In the genomic region with DNA sequence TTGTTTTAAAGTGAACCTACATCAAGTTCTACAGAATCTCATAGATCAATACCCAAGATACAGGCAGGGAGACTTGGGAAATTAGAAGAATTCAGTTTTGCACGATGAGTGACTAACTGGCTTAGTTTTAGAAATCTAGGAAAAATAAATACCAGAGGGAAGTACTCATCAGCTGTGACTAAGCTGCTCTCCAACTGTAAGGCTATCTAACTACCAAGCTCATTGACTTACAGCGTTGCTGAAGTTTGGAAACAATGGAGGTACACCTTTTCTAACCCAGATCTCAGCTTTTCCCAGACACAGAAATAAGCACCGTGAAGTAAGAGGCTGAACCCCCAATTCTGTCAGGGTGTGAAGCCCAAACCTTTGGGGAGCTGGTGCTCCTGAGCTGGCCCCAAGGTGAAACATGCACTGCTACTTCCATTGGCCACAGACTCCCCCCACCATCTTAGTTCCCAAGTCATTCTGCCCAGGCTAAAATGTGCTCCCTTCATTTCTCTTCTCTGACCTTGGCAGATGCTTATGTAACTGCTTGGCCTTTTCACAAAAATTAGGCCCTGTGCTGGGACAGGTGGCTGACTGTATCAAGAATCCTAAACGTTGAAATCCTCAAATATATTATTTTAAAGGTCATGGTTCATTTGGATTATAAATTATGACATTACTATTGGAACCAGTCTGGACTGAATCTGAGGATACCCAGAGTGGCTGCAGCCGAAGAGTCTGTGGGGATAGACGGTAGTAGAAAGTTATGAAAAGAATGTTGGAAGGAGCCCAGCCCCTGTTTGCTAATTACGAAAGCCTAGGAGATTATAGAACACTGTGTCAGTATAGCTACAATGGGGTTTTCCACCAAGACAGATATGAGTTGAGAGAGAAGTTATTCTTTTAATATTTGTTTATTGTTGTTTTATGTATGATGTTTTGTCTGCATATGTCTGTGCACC, we compare ENCODE assay signal across 15 mouse cellular contexts. TPM values are rescaled to one million over a fixed set of nuclear protein-coding genes. Genes with fewer than 3 reads are reported as not detected.
DNase-seq lines count a peak whose midpoint lies in the region; ATAC-seq and TF ChIP-seq lines count a peak whose summit lies in the region.
"Had no signal": no experiment of that assay in that cellular context is flagged by ENCODE, and none has a peak within 500 bp of the region (broad histone marks: within the 10 kb centered on the region; RNA-seq: fewer than 3 reads in every experiment).

No protein-coding gene starts in this region.

- H3K27me3 ChIP-seq in heart, embryonic 16.5 days (ENCODE audit: control insufficient read depth, insufficient read depth, low read length) = no peaks in the 10 kb centered on the region
- H3K27me3 ChIP-seq in myocyte (ENCODE audit: control insufficient read depth, insufficient read depth, insufficient read length) = no peaks in the 10 kb centered on the region
- no peaks in the 10 kb centered on the region for H3K27me3 ChIP-seq in intestine, postnatal 0 days (replicated peaks; ENCODE audit: control insufficient read depth, insufficient read depth, low read length)
- H3K27me3 ChIP-seq: forebrain, embryonic 13.5 days; limb, embryonic 15.5 days had no signal

- no peak overlapping the region for H3K4me3 ChIP-seq in lung, adult 2 months (replicated peaks; ENCODE audit: extremely low read depth, low read depth, low read length)
- H3K4me3 ChIP-seq in heart, embryonic 16.5 days (ENCODE audit: low read length) = no peak overlapping the region
- H3K4me3 ChIP-seq in myocyte = no peak overlapping the region
- H3K4me3 ChIP-seq in intestine, postnatal 0 days (ENCODE audit: low read depth, low read length) = no peak overlapping the region
- H3K4me3 ChIP-seq: forebrain, embryonic 13.5 days; hindbrain, embryonic 10.5 days; limb, embryonic 15.5 days had no signal

- ATAC-seq in heart, embryonic 16.5 days (replicated peaks; ENCODE audit: extremely low read depth, insufficient read depth, low FRiP score) = peak; percentile 73; the same call in 1 of the 2 replicates
- no peak for ATAC-seq in intestine, postnatal 0 days
- ATAC-seq: forebrain, embryonic 13.5 days; intestine, embryonic 16.5 days had no signal

- H3K36me3 ChIP-seq in heart, embryonic 16.5 days (ENCODE audit: control insufficient read depth, insufficient read depth) = no peaks in the 10 kb centered on the region
- H3K36me3 ChIP-seq in myocyte (ENCODE audit: control insufficient read depth, insufficient read depth) = no peaks in the 10 kb centered on the region
- H3K36me3 ChIP-seq in intestine, postnatal 0 days (ENCODE audit: control insufficient read depth, insufficient read depth) = no peaks in the 10 kb centered on the region
- H3K36me3 ChIP-seq: hindbrain, embryonic 10.5 days; limb, embryonic 15.5 days had no signal

- no peak for TF ChIP-seq CTCF in lung, adult 2 months (IDR thresholded peaks at IDR 0.05; ENCODE audit: insufficient read depth, low read length)
- no peak for TF ChIP-seq CTCF in intestine, postnatal 0 days (IDR thresholded peaks at IDR 0.05; ENCODE audit: low read depth)

- peak; percentile 46 for DNase-seq in adrenal gland, adult 2 months
- DNase-seq in adrenal gland, postnatal 10 days = no peak
- peak; percentile 26 to 61 for DNase-seq in lung, adult 18-20 months
- no peak for DNase-seq in lung, adult 2 months
- no peak for DNase-seq in layer of hippocampus, postnatal 14 days (ENCODE audit: low spot score in 2 of 2)
- DNase-seq: cerebellum, postnatal 10 days; right cerebral cortex, postnatal 14 days; thymus, adult 18-20 months had no signal

- no peaks in the 10 kb centered on the region for H3K79me2 ChIP-seq in myocyte (ENCODE audit: control insufficient read depth, insufficient read depth)

- H3ac ChIP-seq in myocyte (ENCODE audit: control insufficient read depth, insufficient read length) = no peak overlapping the region

- peaks cover 2% of the 10 kb centered on the region; the same call in 1 of the 2 replicates for H3K4me1 ChIP-seq in lung, adult 2 months (ENCODE audit: control insufficient read depth, insufficient read depth, low read length)
- peaks cover 12% of the 10 kb centered on the region for H3K4me1 ChIP-seq in heart, embryonic 16.5 days (ENCODE audit: control insufficient read depth, insufficient read depth, low read length)
- H3K4me1 ChIP-seq in intestine, postnatal 0 days (replicated peaks; ENCODE audit: control insufficient read depth, insufficient read depth, low read length) = 0 out of 2 replicates have a peak, but pooled peaks cover 2% of the 10 kb centered on the region
- H3K4me1 ChIP-seq: limb, embryonic 15.5 days had no signal

- H3K4me2 ChIP-seq in heart, embryonic 16.5 days (ENCODE audit: low read depth, low read length) = no peak overlapping the region
- H3K4me2 ChIP-seq in myocyte (ENCODE audit: low read depth) = peak overlapping the region; percentile 46
- H3K4me2 ChIP-seq in intestine, postnatal 0 days (replicated peaks; ENCODE audit: low read depth) = no peak overlapping the region
- H3K4me2 ChIP-seq: forebrain, embryonic 13.5 days; limb, embryonic 15.5 days had no signal

- peak overlapping the region; percentile 25; the same call in 1 of the 2 replicates for H3K9ac ChIP-seq in heart, embryonic 16.5 days (ENCODE audit: low read length)
- no peak overlapping the region for H3K9ac ChIP-seq in intestine, postnatal 0 days (ENCODE audit: low read depth, low read length)
- H3K9ac ChIP-seq: forebrain, embryonic 13.5 days; limb, embryonic 15.5 days had no signal

- peak overlapping the region; percentile 86 for H3K27ac ChIP-seq in heart, embryonic 16.5 days (ENCODE audit: low read length)
- H3K27ac ChIP-seq in intestine, postnatal 0 days (ENCODE audit: low read depth, low read length) = no peak overlapping the region
- H3K27ac ChIP-seq: forebrain, embryonic 13.5 days; hindbrain, embryonic 10.5 days; limb, embryonic 15.5 days had no signal

- no peaks in the 10 kb centered on the region for H3K9me3 ChIP-seq in heart, embryonic 16.5 days (replicated peaks; ENCODE audit: control insufficient read depth, low read length)
- H3K9me3 ChIP-seq in intestine, postnatal 0 days (ENCODE audit: control insufficient read depth) = no peaks in the 10 kb centered on the region
- H3K9me3 ChIP-seq: forebrain, embryonic 13.5 days; hindbrain, embryonic 10.5 days; limb, embryonic 15.5 days had no signal

- 47% methylated on average over 7 of the region's 7 CpGs for WGBS in lung, adult 2 months
- 40% methylated on average over 7 of the region's 7 CpGs for WGBS in heart, embryonic 16.5 days
- WGBS in intestine, postnatal 0 days = 43% methylated on average over 7 of the region's 7 CpGs

- TF ChIP-seq POLR2A in lung, adult 2 months (IDR thresholded peaks at IDR 0.05; ENCODE audit: borderline replicate concordance, extremely low read depth, low read depth, low read length) = no peak
- TF ChIP-seq POLR2A in myocyte (IDR thresholded peaks at IDR 0.05; ENCODE audit: insufficient read length, low read depth) = no peak

TF ChIP-seq in myocyte, 11 proteins besides CTCF, POLR2A, EP300 and RAD21:
- no peak for TF ChIP-seq SRF (IDR thresholded peaks at IDR 0.05; ENCODE audit: control insufficient read depth, insufficient read length, low read depth)
- no peak for TF ChIP-seq TCF3 (IDR thresholded peaks at IDR 0.05; ENCODE audit: insufficient read length, low read depth)
- no peak for TF ChIP-seq MYOG (IDR thresholded peaks at IDR 0.05; ENCODE audit: control insufficient read depth in 1 of 3, insufficient read depth in 1 of 3, insufficient read length in 2 of 3, low read depth in 2 of 3)
- TF ChIP-seq MAX (IDR thresholded peaks at IDR 0.05; ENCODE audit: low read depth) = no peak
- TF ChIP-seq CEBPB (IDR thresholded peaks at IDR 0.05; ENCODE audit: insufficient read depth, poor library complexity, severe bottlenecking) = no peak
- TF ChIP-seq USF1 (IDR thresholded peaks at IDR 0.05; ENCODE audit: low read depth) = no peak
- no peak for TF ChIP-seq POLR2AphosphoS2 (IDR thresholded peaks at IDR 0.05; ENCODE audit: insufficient read length, low read depth)
- TF ChIP-seq MYOD1 (IDR thresholded peaks at IDR 0.05; ENCODE audit: control insufficient read depth in 1 of 3, insufficient read length in 2 of 3, low read depth in 2 of 3) = no peak
- TF ChIP-seq REST (IDR thresholded peaks at IDR 0.05; ENCODE audit: insufficient read depth, insufficient read length) = no peak
- TF ChIP-seq TCF12 (IDR thresholded peaks at IDR 0.05; ENCODE audit: insufficient read depth, poor library complexity, severe bottlenecking) = no peak

RNA-seq across cellular contexts. Expression of a gene that starts 13.5 kb away (rescaled TPM):
- 10 to 100 TPM; 17.9 to 25.9 TPM for total RNA-seq in adrenal gland, adult 2 months (2021)
- polyA plus RNA-seq in adrenal gland, adult 2 months (2012; rRNA removed) = 4.7 TPM in 2 replicates
- total RNA-seq in adrenal gland, postnatal 10 days (2021) = 10 to 100 TPM; 16.7 to 18.6 TPM
- 20.2 and 22.6 TPM in 2 replicates for polyA plus RNA-seq in lung, adult 2 months (2012; rRNA removed)
- 9.0 and 10.4 TPM in 2 replicates for polyA plus RNA-seq in heart, embryonic 16.5 days (2015; fragmentation: Nextera tagmentation; extraction: Ambion mirVana)
- 5.5 TPM for polyA plus RNA-seq in myocyte (2012; fragmentation: generic; extraction: Trizol)
- 4.6 and 4.9 TPM in 2 replicates for polyA plus RNA-seq in intestine, postnatal 0 days (2015; fragmentation: Nextera tagmentation; extraction: Ambion mirVana)
- total RNA-seq in layer of hippocampus, postnatal 14 days (2021) = 10 to 100 TPM; 26.7 to 27.6 TPM

Comparison
In these comparisons a context has a peak if more than half of its experiments do, and no peak if none do; other contexts are left out.
1. DNase-seq: peak in adrenal gland, adult 2 months (single experiment) and lung, adult 18-20 months (2 of 2); none in adrenal gland, postnatal 10 days (single experiment), lung, adult 2 months (single experiment) and layer of hippocampus, postnatal 14 days (0 of 2).